Mouse (Mus musculus) thymus, adult 2 months (tissue): ENCODE results near the gene Trim68.
"Not testable (repeated sequence)": the region's sequence is repeated elsewhere in the genome, so short reads cannot be mapped to it uniquely, and the experiment has no call there.

Source experiments
- CTCF ChIP-seq: fragments of 200-500 bp; IDR thresholded peaks from 2 replicates; pipeline ENCODE4 v1.5.1; 2012; ENCODE audit warnings: mild to moderate bottlenecking, control low read depth, low read length, moderate library complexity, borderline replicate concordance; ENCODE audit not compliant: control insufficient read depth, poor library complexity, insufficient read depth; ENCODE audit errors: extremely low read depth
- POLR2A ChIP-seq: fragments of 200-500 bp; IDR thresholded peaks from 2 replicates; pipeline ENCODE4 v1.6.1; 2012; ENCODE audit warnings: mild to moderate bottlenecking, low read length, control low read depth, moderate library complexity; ENCODE audit not compliant: control insufficient read depth, poor library complexity, insufficient read depth; ENCODE audit errors: extremely low read depth

DNA sequence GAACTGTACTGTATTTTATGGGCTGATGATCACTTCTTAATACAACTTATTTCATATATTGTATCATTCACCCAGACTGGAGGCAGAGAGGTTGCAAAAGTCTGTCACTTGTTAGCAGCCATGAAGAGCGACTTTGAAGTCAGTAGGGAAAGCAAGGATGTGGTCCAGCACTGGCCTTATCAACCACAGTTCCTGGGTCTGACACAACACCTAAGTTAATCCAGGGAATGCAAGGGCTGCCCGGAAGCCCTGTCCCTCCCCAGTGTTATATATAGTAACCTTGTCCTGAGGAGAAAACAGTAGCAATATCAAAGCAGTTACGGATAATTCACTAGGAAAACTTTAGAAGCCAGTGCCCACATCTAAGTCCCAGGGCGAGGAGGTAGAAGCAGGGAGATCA, 42.2 kb downstream of the Trim68 start:
- TF ChIP-seq POLR2A, CTCF: not testable (repeated sequence)
